In genomic region chr19:17567264-17567663, GRCm38 (mm10) we compare ENCODE assay signal across 15 mouse cellular contexts.
"Had no signal": no experiment of that assay in that cellular context is flagged by ENCODE, and none has a peak within 500 bp of the region (broad histone marks: within the 10 kb centered on the region; RNA-seq: fewer than 3 reads in every experiment).

No protein-coding gene starts in this region.

- H3K4me2 ChIP-seq: liver, embryonic 11.5 days; liver, embryonic 15.5 days; midbrain, embryonic 12.5 days; neural tube, embryonic 13.5 days had no signal

- H3K9ac ChIP-seq: liver, embryonic 15.5 days; midbrain, embryonic 12.5 days; neural tube, embryonic 13.5 days had no signal

- DNase-seq: kidney, adult 8-10 months; kidney, postnatal 25 days; lung, adult 2 months; lung, postnatal 14 days; right cerebral cortex, adult 18-20 months; right cerebral cortex, postnatal 25 days; thymus, postnatal 4 days had no signal

- H3K27me3 ChIP-seq: liver, embryonic 15.5 days; megakaryocyte, embryonic 14.5 days; midbrain, embryonic 12.5 days; neural tube, embryonic 13.5 days had no signal

- H3K4me3 ChIP-seq: left cerebral cortex, adult 2 months; limb, embryonic 10.5 days; liver, embryonic 15.5 days; megakaryocyte, embryonic 14.5 days; midbrain, embryonic 12.5 days; neural tube, embryonic 13.5 days had no signal

- H3K36me3 ChIP-seq: liver, embryonic 15.5 days; midbrain, embryonic 12.5 days; neural tube, embryonic 13.5 days had no signal

- H3K4me1 ChIP-seq: limb, embryonic 10.5 days; liver, embryonic 15.5 days; megakaryocyte, embryonic 14.5 days; midbrain, embryonic 12.5 days; neural tube, embryonic 13.5 days had no signal

- H3K27ac ChIP-seq: left cerebral cortex, adult 2 months; limb, embryonic 10.5 days; liver, embryonic 15.5 days; macrophage; midbrain, embryonic 12.5 days; neural tube, embryonic 13.5 days had no signal

- H3K9me3 ChIP-seq: limb, embryonic 10.5 days; liver, embryonic 15.5 days; megakaryocyte, embryonic 14.5 days; midbrain, embryonic 12.5 days; neural tube, embryonic 13.5 days had no signal
